Mouse (Mus musculus) intestine, embryonic 14.5 days (tissue): ENCODE results near the gene Sbk3. TPM values are rescaled to one million over a fixed set of nuclear protein-coding genes. Genes with fewer than 3 reads are reported as not detected.

Experiments used
- ATAC-seq: fragments of 200-750 bp; cut with Nextera tagmentation; replicated peaks from 2 replicates; pipeline ENCODE4 v1.8.0; 2017; ENCODE audit warnings: low read depth, moderate number of reproducible peaks, moderate TSS enrichment, moderate library complexity; ENCODE audit not compliant: low FRiP score, low TSS enrichment
- DNase-seq: peaks from one replicate; pipeline ENCODE4 v3.0.0-alpha.2; 2018; ENCODE audit warnings: low spot score
- H3K27ac ChIP-seq: fragments of 300-500 bp; sonication (generic); 2 replicates; pipeline ENCODE4 v1.5.1; 2014; ENCODE audit warnings: low read depth, mild to moderate bottlenecking, control low read depth
- H3K27me3 ChIP-seq: fragments of 300-500 bp; sonication (generic); replicated peaks from 2 replicates; pipeline ENCODE4 v1.6.1; 2014; ENCODE audit warnings: low read length, control low read depth; ENCODE audit not compliant: control insufficient read depth, insufficient read depth
- H3K36me3 ChIP-seq: fragments of 300-500 bp; sonication (generic); 2 replicates; pipeline ENCODE4 v1.6.1; 2014; ENCODE audit warnings: low read length, control low read depth; ENCODE audit not compliant: control insufficient read depth, insufficient read depth
- H3K4me1 ChIP-seq: fragments of 300-500 bp; sonication (generic); replicated peaks from 2 replicates; pipeline ENCODE4 v1.6.1; 2014; ENCODE audit warnings: low read length, control low read depth, mixed read lengths; ENCODE audit not compliant: control insufficient read depth, insufficient read depth
- H3K4me2 ChIP-seq: fragments of 300-500 bp; sonication (generic); 2 replicates; pipeline ENCODE4 v1.6.1; 2014; ENCODE audit warnings: low read length
- H3K4me3 ChIP-seq: fragments of 300-500 bp; sonication (generic); 2 replicates; pipeline ENCODE4 v1.5.1; 2014; ENCODE audit warnings: low read depth, low read length, control low read depth, mixed read lengths
- H3K9ac ChIP-seq: fragments of 300-500 bp; sonication (generic); 2 replicates; pipeline ENCODE4 v1.6.1; 2014; ENCODE audit warnings: mild to moderate bottlenecking, low read length
- H3K9me3 ChIP-seq: fragments of 300-500 bp; sonication (generic); 2 replicates; pipeline ENCODE4 v1.6.1; 2016; ENCODE audit warnings: low read length, control low read depth; ENCODE audit not compliant: control insufficient read depth
- WGBS: fragments of 180-500 bp; shearing (Covaris S2); extraction: QIAGEN DNeasy Blood & Tissue Kit; methylation state at CpG from one replicate; pipeline ENCODE4 v1.1.7; 2014; 5-methylcytosine and 5-hydroxymethylcytosine counted together
- polyA plus RNA-seq: library from polyadenylated mRNA; unstranded; fragments of >200 nt; fragmentation: Nextera tagmentation; extraction: Ambion mirVana; gene quantifications from 2 replicates; pipeline ENCODE4 v1.2.1, GENCODE M21; 2014

The Sbk3 gene
- polyA plus RNA-seq, 1 experiment from 2014 or later: not detected

DNA sequence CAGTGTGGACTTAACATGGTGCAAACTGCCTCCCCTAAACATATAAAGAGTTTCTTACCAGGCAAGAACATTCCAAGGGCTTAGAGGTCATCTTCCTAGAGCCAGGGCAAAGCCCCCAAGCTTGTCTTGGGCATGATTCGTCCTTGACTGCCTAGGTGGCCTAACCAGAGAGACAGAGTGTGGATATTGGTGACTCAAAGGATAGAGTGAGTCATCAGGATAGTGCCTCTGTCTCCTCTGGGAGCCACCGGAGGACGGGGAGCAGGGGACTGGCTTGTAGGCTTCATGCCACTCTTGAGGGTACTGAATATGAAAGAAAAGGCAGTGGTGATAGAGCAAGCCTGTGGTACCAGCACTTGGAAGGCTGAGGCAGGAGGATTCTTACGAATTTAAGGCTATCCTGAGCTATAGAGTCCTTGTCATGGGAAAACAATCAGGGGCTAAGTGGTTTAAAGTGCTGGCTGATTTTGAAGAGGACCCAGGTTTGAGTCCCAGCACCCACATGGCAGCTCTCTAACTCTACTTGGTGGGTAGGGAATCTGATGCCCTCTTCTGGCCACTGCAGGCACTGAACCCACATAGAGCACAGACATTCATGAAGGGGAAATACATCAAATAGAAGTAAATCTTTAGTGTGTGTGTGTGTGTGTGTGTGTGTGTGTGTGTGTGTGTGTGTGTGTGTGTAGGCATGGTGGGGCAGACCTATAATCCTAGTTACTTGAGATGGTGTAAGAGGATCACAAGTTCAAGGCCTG lies 36.6 kb downstream of the Sbk3 start:
- WGBS: 78% methylated on average over 4 of the region's 4 CpGs
- no peak overlapping the region for H3K27ac ChIP-seq
- DNase-seq: no peak
- no peaks in the 10 kb centered on the region for H3K27me3 ChIP-seq
- no peak overlapping the region for H3K4me2 ChIP-seq
- H3K4me3 ChIP-seq: no peak overlapping the region
- no peaks in the 10 kb centered on the region for H3K36me3 ChIP-seq
- no peak overlapping the region for H3K9ac ChIP-seq
- H3K9me3 ChIP-seq: 0 out of 2 replicates have a peak, but pooled peaks cover 4% of the 10 kb centered on the region
- no peaks in the 10 kb centered on the region for H3K4me1 ChIP-seq
- ATAC-seq: no peak

DNA sequence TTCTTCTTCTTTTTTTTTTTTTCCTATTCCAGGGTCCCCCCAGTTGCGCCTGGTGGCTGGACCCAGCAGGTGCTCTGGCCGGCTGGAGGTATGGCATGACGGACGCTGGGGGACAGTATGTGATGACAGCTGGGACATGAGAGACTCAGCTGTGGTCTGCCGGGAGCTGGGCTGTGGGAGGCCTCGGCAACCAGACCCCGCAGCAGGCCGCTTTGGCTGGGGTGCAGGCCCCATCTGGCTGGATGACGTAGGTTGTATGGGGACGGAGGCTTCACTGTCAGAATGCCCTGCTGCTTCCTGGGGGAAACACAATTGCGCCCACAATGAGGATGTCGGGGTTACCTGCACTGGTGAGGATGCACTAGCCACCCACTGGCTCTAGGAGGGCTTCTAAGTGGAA lies 37.9 kb downstream of the Sbk3 start:
- Histone ChIP-seq H3K9ac (no peak overlapping the region), H3K27me3 (no peaks in the 10 kb centered on the region), H3K9me3 (0 out of 2 replicates have a peak, but pooled peaks cover 4% of the 10 kb centered on the region), H3K4me2 (no peak overlapping the region), H3K36me3 (no peaks in the 10 kb centered on the region), H3K4me1 (no peaks in the 10 kb centered on the region), H3K4me3 (no peak overlapping the region), H3K27ac (no peak overlapping the region)
- WGBS: 77% methylated on average over 12 of the region's 12 CpGs
- ATAC-seq: no peak
- DNase-seq: no peak

DNA sequence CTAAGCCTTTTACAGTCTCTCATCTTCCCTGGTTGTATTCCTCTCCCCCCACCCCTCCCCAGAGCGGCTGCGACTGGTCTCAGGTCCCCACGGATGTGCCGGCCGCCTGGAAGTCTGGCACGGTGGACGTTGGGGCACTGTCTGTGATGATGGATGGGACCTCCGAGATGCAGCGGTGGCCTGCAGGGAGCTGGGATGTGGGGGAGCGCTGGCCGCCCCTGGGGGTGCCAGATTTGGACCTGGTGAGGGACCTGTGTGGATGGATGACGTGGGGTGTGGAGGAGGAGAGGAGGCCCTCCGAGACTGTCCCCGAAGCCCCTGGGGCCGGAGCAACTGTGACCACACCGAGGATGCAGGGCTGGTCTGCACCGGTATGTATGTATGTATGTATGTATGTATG lies 42.6 kb downstream of the Sbk3 start:
- no peak overlapping the region for H3K4me3 ChIP-seq
- WGBS: 54% methylated on average over 17 of the region's 17 CpGs

DNA sequence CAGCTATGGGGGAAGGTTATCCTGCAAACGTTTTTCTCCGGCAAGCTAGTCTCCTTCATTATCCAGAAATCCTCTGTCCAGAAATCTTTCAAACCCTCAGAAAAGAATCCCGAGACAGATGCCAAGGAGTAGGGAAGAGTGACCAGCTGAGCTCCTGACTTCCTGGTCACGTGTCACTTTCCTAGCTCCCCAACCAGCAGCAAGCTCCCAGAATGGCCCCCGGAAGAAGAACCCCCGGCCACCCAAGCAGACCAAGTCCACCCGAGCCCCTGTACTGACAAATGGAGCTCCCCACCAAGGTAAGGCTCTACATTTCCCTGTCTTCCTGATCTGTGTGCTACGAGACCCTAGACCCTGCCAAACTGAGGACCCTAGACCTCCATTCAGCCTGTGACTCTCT lies 43.3 kb downstream of the Sbk3 start:
- no peak for ATAC-seq
- no peaks in the 10 kb centered on the region for H3K9me3 ChIP-seq
- no peak for DNase-seq
- no peak overlapping the region for H3K4me3 ChIP-seq
- peak overlapping the region; percentile 7; the same call in 1 of the 2 replicates for H3K9ac ChIP-seq
- WGBS: 45% methylated on average over 8 of the region's 8 CpGs
- no peaks in the 10 kb centered on the region for H3K27me3 ChIP-seq
- no peak overlapping the region; the same call in 1 of the 2 replicates for H3K27ac ChIP-seq
- no peaks in the 10 kb centered on the region for H3K36me3 ChIP-seq
- H3K4me1 ChIP-seq: peaks cover 46% of the 10 kb centered on the region
- H3K4me2 ChIP-seq: no peak overlapping the region

More for the DNA sequence above, 42.6 kb downstream of the Sbk3 start:
- Histone ChIP-seq H3K4me1 (peaks cover 40% of the 10 kb centered on the region), H3K4me2 (no peak overlapping the region; the same call in 1 of the 2 replicates), H3K9ac (no peak overlapping the region), H3K9me3 (no peaks in the 10 kb centered on the region), H3K27me3 (no peaks in the 10 kb centered on the region), H3K27ac (no peak overlapping the region; the same call in 1 of the 2 replicates), H3K36me3 (no peaks in the 10 kb centered on the region)
- no peak for DNase-seq
- ATAC-seq: no peak

DNA sequence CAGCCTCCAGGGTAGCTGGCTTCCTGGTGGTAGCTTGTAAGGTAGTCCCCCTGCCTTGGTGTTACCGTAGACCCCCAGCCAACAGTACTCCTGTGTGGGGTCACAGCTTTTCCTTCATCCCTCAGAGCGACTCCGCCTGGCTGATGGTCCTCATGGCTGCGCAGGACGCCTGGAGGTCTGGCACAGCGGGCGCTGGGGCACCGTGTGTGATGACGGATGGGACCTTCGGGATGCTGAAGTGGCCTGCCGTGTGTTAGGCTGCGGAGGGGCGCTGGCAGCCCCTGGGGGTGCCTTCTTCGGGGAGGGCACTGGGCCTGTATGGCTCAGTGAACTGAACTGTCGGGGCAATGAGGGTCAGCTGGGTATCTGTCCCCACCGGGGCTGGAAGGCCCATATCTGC lies 44.1 kb downstream of the Sbk3 start:
- Histone ChIP-seq H3K9ac (no peak overlapping the region), H3K27ac (peak overlapping the region; percentile 95; the same call in 1 of the 2 replicates), H3K36me3 (no peaks in the 10 kb centered on the region), H3K4me2 (no peak overlapping the region), H3K4me1 (peaks cover 50% of the 10 kb centered on the region), H3K9me3 (no peaks in the 10 kb centered on the region), H3K27me3 (no peaks in the 10 kb centered on the region), H3K4me3 (no peak overlapping the region)
- 70% methylated on average over 16 of the region's 16 CpGs for WGBS
- no peak for DNase-seq
- no peak for ATAC-seq

DNA sequence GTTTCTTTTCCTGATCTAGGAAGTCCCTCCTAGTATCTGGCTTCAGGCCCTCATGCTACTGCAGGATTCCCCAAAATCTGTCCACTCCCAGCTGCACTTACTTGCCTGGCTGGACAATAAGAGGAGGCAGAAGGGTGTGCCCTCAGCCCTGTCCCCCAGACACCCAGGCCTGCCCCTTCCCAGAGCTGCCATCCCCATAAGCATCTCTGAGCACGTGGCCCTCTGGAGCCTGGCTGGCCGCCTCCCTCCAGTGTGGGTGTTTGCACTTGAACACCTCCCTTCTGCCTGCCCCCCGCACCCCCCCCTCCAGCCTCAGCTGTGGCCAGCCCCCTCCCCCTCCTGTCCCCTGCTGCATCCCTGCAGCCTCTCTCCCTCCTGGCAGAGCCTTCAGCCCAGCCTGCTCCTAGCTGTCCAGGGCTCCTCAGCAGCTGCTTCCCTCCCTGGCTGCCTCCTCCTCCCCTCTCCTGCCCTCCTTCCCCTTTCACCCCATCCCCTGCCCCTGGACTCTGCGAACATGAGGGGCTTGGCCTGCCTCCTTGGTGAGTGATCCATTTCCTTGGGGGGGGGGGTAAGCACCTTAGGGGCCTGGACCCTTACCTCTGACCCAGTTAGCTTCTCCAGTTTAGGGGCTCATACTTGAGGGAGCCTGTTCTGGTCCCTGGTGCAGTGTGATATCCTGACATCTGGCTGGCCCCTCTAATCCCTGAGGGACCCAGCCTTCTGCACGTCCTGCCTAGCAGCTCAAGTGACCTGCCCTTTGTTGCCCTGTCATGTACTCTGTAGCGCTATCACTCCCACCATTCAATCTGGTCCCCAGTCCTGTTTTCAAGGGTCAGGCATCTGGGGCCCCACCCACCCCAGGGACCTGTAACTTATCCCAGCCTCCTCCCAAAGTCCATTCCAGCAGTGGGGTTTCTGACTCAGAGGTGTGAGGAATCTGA lies 45.3 kb downstream of the Sbk3 start, which contains the start of gene Ssc5d:
Ssc5d (plus strand) TSS at position 345 of the 941 bp plus-strand sequence.
- Histone ChIP-seq H3K9me3 (no peaks in the 10 kb centered on the region), H3K4me2 (peak within 1 kb of the TSS; percentile 72), H3K9ac (peak within 1 kb of the TSS; percentile 22; the same call in 1 of the 2 replicates), H3K27ac (peak within 1 kb of the TSS; percentile 95), H3K27me3 (no peaks in the 10 kb centered on the region), H3K36me3 (peaks cover 4% of the 10 kb centered on the region), H3K4me1 (peaks cover 53% of the 10 kb centered on the region), H3K4me3 (no peak within 1 kb of the TSS)
- DNase-seq: peak; percentile 69
- ATAC-seq: peak; percentile 25
- 13% methylated on average over 6 of the region's 6 CpGs for WGBS

DNA sequence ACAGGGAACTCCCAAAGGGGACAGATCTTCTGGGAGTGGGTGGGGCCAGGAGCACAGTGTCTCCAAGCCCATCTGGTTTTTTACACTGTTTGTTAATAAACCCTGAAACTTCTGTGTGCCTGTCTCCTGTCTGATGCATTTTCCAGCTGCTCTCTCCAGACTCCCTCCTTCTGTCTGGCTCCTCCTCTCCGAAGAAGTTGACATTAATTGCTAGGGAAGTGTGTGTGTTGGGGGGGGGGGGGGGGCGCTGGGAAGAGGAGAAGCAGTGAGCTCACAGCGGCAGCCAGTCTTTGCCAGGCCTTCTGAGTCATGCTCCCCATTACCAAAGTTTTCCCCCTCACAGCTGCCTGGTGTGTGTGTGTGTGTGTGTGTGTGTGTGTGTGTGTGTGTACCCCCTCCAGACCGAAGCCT lies 46.1 kb downstream of the Sbk3 start:
- DNase-seq (no peak), ATAC-seq (peak; percentile 38)
- H3K4me3 ChIP-seq: no peak overlapping the region
- peaks cover 53% of the 10 kb centered on the region for H3K4me1 ChIP-seq
- H3K4me2 ChIP-seq: peak overlapping the region; percentile 72
- H3K9me3 ChIP-seq: no peaks in the 10 kb centered on the region
- WGBS: 12% methylated on average over 3 of the region's 4 CpGs
- peak overlapping the region; percentile 95 for H3K27ac ChIP-seq
- no peaks in the 10 kb centered on the region for H3K27me3 ChIP-seq
- peaks cover 12% of the 10 kb centered on the region for H3K36me3 ChIP-seq
- no peak overlapping the region for H3K9ac ChIP-seq

DNA sequence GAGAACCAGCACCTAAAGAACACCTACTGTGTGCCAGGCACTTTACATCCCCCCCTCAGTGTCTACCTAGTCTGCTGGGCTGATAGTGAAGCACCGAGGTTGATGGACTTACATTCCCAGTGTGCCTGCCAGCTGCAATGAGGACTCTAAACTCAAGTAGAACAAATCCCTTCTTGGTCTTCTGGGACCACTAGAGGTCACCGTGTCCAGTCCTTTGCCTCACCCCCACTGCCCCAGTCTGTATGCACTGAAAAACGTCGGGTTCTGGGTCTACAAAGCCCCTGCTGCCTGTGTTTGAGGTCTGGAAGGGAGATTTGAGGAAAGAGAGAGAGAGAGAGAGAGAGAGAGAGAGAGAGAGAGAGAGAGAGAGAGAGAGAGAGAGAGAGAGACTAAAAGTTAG lies 46.5 kb downstream of the Sbk3 start:
- Histone ChIP-seq H3K9ac (no peak overlapping the region; the same call in 1 of the 2 replicates), H3K4me2 (peak overlapping the region; percentile 72), H3K4me1 (peaks cover 53% of the 10 kb centered on the region), H3K36me3 (peaks cover 16% of the 10 kb centered on the region), H3K27ac (peak overlapping the region; percentile 95), H3K9me3 (no peaks in the 10 kb centered on the region), H3K4me3 (no peak overlapping the region), H3K27me3 (no peaks in the 10 kb centered on the region)
- DNase-seq: peak; percentile 64
- WGBS: 3% methylated on average over 4 of the region's 4 CpGs
- ATAC-seq: no peak
